Mouse (Mus musculus) spleen, postnatal 14 days (tissue): ENCODE results near the gene Olfr160.

ENCODE experiments used
- DNase-seq, 2 experiments: peaks; one replicate each; pipeline ENCODE4 v3.0.0; 2021 to 2022; ENCODE audit warnings: low spot score in 2 of 2

Gene Olfr160

GRCm38 (mm10) chr9:37716150-37716549 is at the start of gene Olfr160:
Gene Olfr160 (minus strand): TSS chr9:37716250.
- no peak for DNase-seq

GRCm38 (mm10) chr9:37762541-37762940 is 46.5 kb upstream of the Olfr160 start:
- no peak for DNase-seq

- no peak for DNase-seq
Observed at GRCm38 (mm10) chr9:37761728-37762127, 45.7 kb upstream of the Olfr160 start.

GRCm38 (mm10) chr9:37752006-37752405 is 36.0 kb upstream of the Olfr160 start:
- no peak for DNase-seq

GRCm38 (mm10) chr9:37751467-37751866 is 35.4 kb upstream of the Olfr160 start:
- no peak for DNase-seq

GRCm38 (mm10) chr9:37750319-37751075 is 34.4 kb upstream of the Olfr160 start:
- DNase-seq = no peak

- DNase-seq = no peak
Observed at GRCm38 (mm10) chr9:37744806-37745205, 28.8 kb upstream of the Olfr160 start, which contains the start of gene Olfr874. Gene Olfr874 (plus strand): TSS chr9:37745106.

GRCm38 (mm10) chr9:37734310-37734709 is 18.3 kb upstream of the Olfr160 start:
- DNase-seq = no peak

- no peak for DNase-seq
Observed at GRCm38 (mm10) chr9:37689970-37690686, 25.9 kb downstream of the Olfr160 start.

- DNase-seq = no peak
Observed at GRCm38 (mm10) chr9:37687941-37688303, 28.1 kb downstream of the Olfr160 start.

GRCm38 (mm10) chr9:37687288-37687940 is 28.6 kb downstream of the Olfr160 start:
- no peak for DNase-seq

- no peak for DNase-seq
Observed at GRCm38 (mm10) chr9:37681123-37681522, 34.9 kb downstream of the Olfr160 start.

GRCm38 (mm10) chr9:37675287-37675686 is 40.8 kb downstream of the Olfr160 start:
- no peak for DNase-seq

- DNase-seq = no peak
Observed at GRCm38 (mm10) chr9:37670261-37670660, 45.8 kb downstream of the Olfr160 start.

- DNase-seq = no peak
Observed at GRCm38 (mm10) chr9:37669678-37670077, 46.4 kb downstream of the Olfr160 start.

- no peak for DNase-seq
Observed at GRCm38 (mm10) chr9:37669115-37669514, 46.9 kb downstream of the Olfr160 start, which contains the start of gene Panx3. Gene Panx3 (minus strand): TSS chr9:37669235.

GRCm38 (mm10) chr9:37666045-37666444 is 50.0 kb downstream of the Olfr160 start:
- no peak for DNase-seq

- DNase-seq = no peak
Observed at GRCm38 (mm10) chr9:37664604-37665003, 51.4 kb downstream of the Olfr160 start.

- no peak for DNase-seq
Observed at GRCm38 (mm10) chr9:37663210-37663609, 52.8 kb downstream of the Olfr160 start.

- no peak for DNase-seq
Observed at GRCm38 (mm10) chr9:37659413-37659812, 56.6 kb downstream of the Olfr160 start.
